Mouse (Mus musculus) embryo, embryonic 10 days (tissue): ENCODE results near the gene Ppa1.
"Not testable (repeated sequence)": the region's sequence is repeated elsewhere in the genome, so short reads cannot be mapped to it uniquely, and the experiment has no call there.

Experiments
- DNase-seq: peaks from one replicate; pipeline ENCODE4 v3.0.0-alpha.2; 2015; ENCODE audit warnings: low spot score

Ppa1 gene

GRCm38 (mm10) chr10:61647790-61648736 lies at the start of gene Ppa1:
Ppa1 (plus strand) TSS chr10:61648552.
- peak; percentile 94 for DNase-seq

- DNase-seq, result no peak
These were observed 48.7 kb upstream of the Ppa1 start for GRCm38 (mm10) chr10:61599556-61600114.

- DNase-seq, result peak; percentile 82
These were observed 45.9 kb upstream of the Ppa1 start for GRCm38 (mm10) chr10:61602283-61603033.

- no peak for DNase-seq
These were observed 43.8 kb upstream of the Ppa1 start for GRCm38 (mm10) chr10:61604376-61605065.

- DNase-seq, result not testable (repeated sequence)
These were observed 43.0 kb upstream of the Ppa1 start for GRCm38 (mm10) chr10:61605381-61605780.

- peak; percentile 77 for DNase-seq
These were observed 42.5 kb upstream of the Ppa1 start for GRCm38 (mm10) chr10:61605851-61606250.

GRCm38 (mm10) chr10:61608233-61608632 lies 40.1 kb upstream of the Ppa1 start:
- no peak for DNase-seq

GRCm38 (mm10) chr10:61610650-61611235 lies 37.6 kb upstream of the Ppa1 start:
- peak; percentile 68 for DNase-seq

GRCm38 (mm10) chr10:61614311-61614710 lies 34.0 kb upstream of the Ppa1 start:
- no peak for DNase-seq

GRCm38 (mm10) chr10:61618528-61618927 lies 29.8 kb upstream of the Ppa1 start:
- DNase-seq, result no peak

GRCm38 (mm10) chr10:61621681-61622080 lies 26.7 kb upstream of the Ppa1 start:
- no peak for DNase-seq

- DNase-seq, result not testable (repeated sequence)
These were observed 24.5 kb upstream of the Ppa1 start for GRCm38 (mm10) chr10:61623874-61624273.

GRCm38 (mm10) chr10:61624771-61625170 lies 23.6 kb upstream of the Ppa1 start:
- no peak for DNase-seq

- DNase-seq, result peak; percentile 61
These were observed 22.7 kb upstream of the Ppa1 start for GRCm38 (mm10) chr10:61625381-61626257.

GRCm38 (mm10) chr10:61626551-61626950 lies 21.8 kb upstream of the Ppa1 start:
- no peak for DNase-seq

- DNase-seq, result peak; percentile 59
These were observed 21.0 kb upstream of the Ppa1 start for GRCm38 (mm10) chr10:61627195-61627937.

GRCm38 (mm10) chr10:61627938-61628250 lies 20.5 kb upstream of the Ppa1 start:
- DNase-seq, result no peak

- no peak for DNase-seq
These were observed 15.9 kb upstream of the Ppa1 start for GRCm38 (mm10) chr10:61632445-61632844.

GRCm38 (mm10) chr10:61637055-61637454 lies 11.3 kb upstream of the Ppa1 start:
- DNase-seq, result no peak

- no peak for DNase-seq
These were observed 8.0 kb upstream of the Ppa1 start for GRCm38 (mm10) chr10:61640363-61640762.
